Mouse (Mus musculus): ENCODE data around the gene Rrh.

GRCm38 (mm10) chr3:129766106-129766505 is 56.3 kb downstream of the Rrh start:
- TF ChIP-seq CTCF (IDR thresholded peaks at IDR 0.05; ENCODE audit: low read depth) (no peak), EP300 (IDR thresholded peaks at IDR 0.05; ENCODE audit: low read depth) (no peak)

All from liver, embryonic 14.5 days (tissue).